Mouse (Mus musculus): ENCODE results near the gene Auts2. TPM values are rescaled to one million over a fixed set of nuclear protein-coding genes. Genes with fewer than 3 reads are reported as not detected.

Gene Auts2
- polyA plus RNA-seq, 1 experiment, result 10.4 TPM

- TF ChIP-seq POLR2A (IDR thresholded peaks at IDR 0.05; ENCODE audit: low read depth, low read length) (no peak), CTCF (IDR thresholded peaks at IDR 0.05; ENCODE audit: extremely low read depth, insufficient read length, insufficient replicate concordance, low read depth, low read length) (no peak)
- Histone ChIP-seq H3K36me3 (ENCODE audit: control insufficient read depth, insufficient read depth, low read length) (no peaks in the 10 kb centered on the region), H3K27me3 (ENCODE audit: control insufficient read depth, insufficient read depth, low read length) (no peaks in the 10 kb centered on the region), H3K4me3 (ENCODE audit: low read depth, low read length) (no peak overlapping the region), H3K4me1 (ENCODE audit: control insufficient read depth, insufficient read depth, insufficient read length, low read length) (peaks cover 13% of the 10 kb centered on the region), H3K27ac (ENCODE audit: insufficient read depth, low read depth, low read length) (no peak overlapping the region)
- WGBS, result 72% methylated on average over 2 of the region's 2 CpGs
Measured at GRCm38 (mm10) chr5:131530828-131531227, 1012.3 kb downstream of the Auts2 start.

DNA sequence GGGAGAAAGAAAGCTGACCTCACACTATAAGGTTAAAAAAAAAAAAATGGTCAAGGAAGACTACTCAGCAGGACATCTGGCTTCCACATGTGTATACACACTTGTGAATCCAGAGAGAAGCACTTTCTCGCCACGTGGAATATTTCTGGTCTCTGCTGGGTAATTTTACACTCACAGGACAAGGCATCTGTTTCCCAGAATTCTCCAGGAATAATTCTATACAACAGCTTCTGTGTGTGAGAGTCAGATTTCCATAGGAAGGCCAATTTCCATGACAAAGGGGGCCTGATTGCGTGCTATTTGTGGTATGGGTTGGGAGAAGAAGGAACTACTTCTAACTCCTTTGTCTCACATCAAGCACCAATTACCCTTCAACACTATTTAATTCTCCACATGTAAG lies 1016.5 kb downstream of the Auts2 start:
- Histone ChIP-seq H3K4me1 (ENCODE audit: control insufficient read depth, insufficient read depth, insufficient read length, low read length) (peaks cover 14% of the 10 kb centered on the region), H3K27ac (ENCODE audit: insufficient read depth, low read depth, low read length) (no peak overlapping the region), H3K4me3 (ENCODE audit: low read depth, low read length) (no peak overlapping the region), H3K36me3 (ENCODE audit: control insufficient read depth, insufficient read depth, low read length) (no peaks in the 10 kb centered on the region), H3K27me3 (ENCODE audit: control insufficient read depth, insufficient read depth, low read length) (no peaks in the 10 kb centered on the region)
- TF ChIP-seq CTCF (IDR thresholded peaks at IDR 0.05; ENCODE audit: extremely low read depth, insufficient read length, insufficient replicate concordance, low read depth, low read length), result no peak
- no peak for TF ChIP-seq POLR2A (IDR thresholded peaks at IDR 0.05; ENCODE audit: low read depth, low read length)
- 83% methylated on average over 3 of the region's 3 CpGs for WGBS

DNA sequence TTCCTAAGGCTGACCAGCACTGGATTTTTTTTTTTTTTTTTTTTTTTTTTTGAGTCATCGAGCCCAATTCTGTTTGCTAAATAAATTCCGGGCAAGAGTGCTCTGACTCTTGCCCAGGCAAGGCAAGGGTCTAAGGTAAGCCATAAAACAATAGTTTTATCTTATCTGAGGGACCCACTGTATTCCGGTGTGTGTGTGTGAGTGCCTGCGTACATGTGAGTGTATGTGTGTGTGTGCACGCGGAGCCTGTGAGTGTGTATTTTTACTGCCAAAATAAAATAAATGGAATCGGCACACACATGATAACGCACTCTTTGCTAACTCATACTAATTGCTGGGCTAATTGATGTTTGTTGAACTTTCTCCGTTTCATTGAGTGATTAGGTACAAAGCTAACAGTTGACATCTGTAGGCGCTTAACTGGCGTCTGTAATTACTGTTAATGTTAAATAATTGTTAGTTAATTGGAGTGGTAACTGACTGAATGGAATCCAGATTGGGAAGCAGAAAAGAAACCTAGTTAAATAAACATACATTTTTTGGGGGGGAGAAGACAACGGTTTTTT lies 1018.2 kb downstream of the Auts2 start:
- TF ChIP-seq CTCF (IDR thresholded peaks at IDR 0.05; ENCODE audit: extremely low read depth, insufficient read length, insufficient replicate concordance, low read depth, low read length), result no peak
- TF ChIP-seq POLR2A (IDR thresholded peaks at IDR 0.05; ENCODE audit: low read depth, low read length), result no peak
- 29% methylated on average over 12 of the region's 12 CpGs for WGBS
- H3K36me3 ChIP-seq (ENCODE audit: control insufficient read depth, insufficient read depth, low read length), result no peaks in the 10 kb centered on the region
- H3K27ac ChIP-seq (ENCODE audit: insufficient read depth, low read depth, low read length), result no peak overlapping the region
- H3K4me1 ChIP-seq (ENCODE audit: control insufficient read depth, insufficient read depth, insufficient read length, low read length), result peaks cover 9% of the 10 kb centered on the region
- H3K4me3 ChIP-seq (ENCODE audit: low read depth, low read length), result no peak overlapping the region
- H3K27me3 ChIP-seq (ENCODE audit: control insufficient read depth, insufficient read depth, low read length), result no peaks in the 10 kb centered on the region

DNA sequence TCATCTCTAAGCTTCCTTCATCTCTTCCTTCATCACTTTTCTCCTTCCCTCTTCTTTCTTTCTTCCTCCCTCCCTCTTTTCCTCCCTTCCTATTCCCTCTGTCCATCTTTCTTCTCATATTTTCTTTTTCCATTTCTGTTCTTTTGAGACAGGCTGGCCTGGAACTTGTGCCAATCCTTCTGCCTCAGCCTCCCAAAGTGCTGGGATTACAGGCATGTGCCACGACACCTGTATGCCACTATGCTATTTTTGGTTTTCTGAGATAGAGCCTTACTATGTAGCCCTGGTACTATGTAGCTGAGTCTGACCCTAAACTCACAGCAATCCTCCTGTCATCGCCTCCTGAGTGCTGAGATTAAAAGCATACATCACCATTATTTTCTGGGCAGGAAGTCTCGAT lies 1023.6 kb downstream of the Auts2 start:
- TF ChIP-seq CTCF (IDR thresholded peaks at IDR 0.05; ENCODE audit: extremely low read depth, insufficient read length, insufficient replicate concordance, low read depth, low read length) (no peak), POLR2A (IDR thresholded peaks at IDR 0.05; ENCODE audit: low read depth, low read length) (no peak)
- H3K36me3 ChIP-seq (ENCODE audit: control insufficient read depth, insufficient read depth, low read length), result no peaks in the 10 kb centered on the region; the same call in 1 of the 2 replicates
- 94% methylated on average over 3 of the region's 3 CpGs for WGBS
- H3K4me1 ChIP-seq (ENCODE audit: control insufficient read depth, insufficient read depth, insufficient read length, low read length), result no peaks in the 10 kb centered on the region
- H3K27ac ChIP-seq (ENCODE audit: insufficient read depth, low read depth, low read length), result no peak overlapping the region
- no peak overlapping the region for H3K4me3 ChIP-seq (ENCODE audit: low read depth, low read length)
- no peaks in the 10 kb centered on the region for H3K27me3 ChIP-seq (ENCODE audit: control insufficient read depth, insufficient read depth, low read length)

DNA sequence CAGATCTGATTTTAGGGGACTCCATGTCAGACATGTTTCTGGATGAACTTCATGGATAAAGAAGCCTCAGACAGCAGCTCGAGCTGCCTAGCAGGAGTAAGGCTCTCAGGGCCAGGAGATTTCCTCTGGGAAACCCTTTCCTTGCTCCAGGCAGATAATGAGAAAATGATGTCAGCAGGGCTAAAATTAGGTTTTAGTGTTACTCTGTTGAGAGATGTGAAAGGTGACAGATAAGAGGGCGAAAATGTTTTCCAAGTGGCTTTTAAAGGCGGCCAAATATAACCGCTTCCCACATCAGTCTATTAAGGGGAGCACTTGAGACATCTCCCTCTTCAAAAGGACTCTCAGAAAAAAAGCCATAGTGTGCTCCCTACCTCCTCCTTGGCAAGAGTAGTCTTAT lies 1025.5 kb downstream of the Auts2 start:
- Histone ChIP-seq H3K4me3 (ENCODE audit: low read depth, low read length) (no peak overlapping the region), H3K27ac (ENCODE audit: insufficient read depth, low read depth, low read length) (no peak overlapping the region), H3K27me3 (ENCODE audit: control insufficient read depth, insufficient read depth, low read length) (no peaks in the 10 kb centered on the region), H3K36me3 (ENCODE audit: control insufficient read depth, insufficient read depth, low read length) (no peaks in the 10 kb centered on the region; the same call in 1 of the 2 replicates), H3K4me1 (ENCODE audit: control insufficient read depth, insufficient read depth, insufficient read length, low read length) (no peaks in the 10 kb centered on the region)
- 72% methylated on average over 4 of the region's 4 CpGs for WGBS
- no peak for TF ChIP-seq CTCF (IDR thresholded peaks at IDR 0.05; ENCODE audit: extremely low read depth, insufficient read length, insufficient replicate concordance, low read depth, low read length)

GRCm38 (mm10) chr5:131515707-131516407 lies 1027.3 kb downstream of the Auts2 start:
- TF ChIP-seq POLR2A (IDR thresholded peaks at IDR 0.05; ENCODE audit: low read depth, low read length) (no peak), CTCF (IDR thresholded peaks at IDR 0.05; ENCODE audit: extremely low read depth, insufficient read length, insufficient replicate concordance, low read depth, low read length) (no peak)
- no peak overlapping the region for H3K27ac ChIP-seq (ENCODE audit: insufficient read depth, low read depth, low read length)
- H3K27me3 ChIP-seq (ENCODE audit: control insufficient read depth, insufficient read depth, low read length), result no peaks in the 10 kb centered on the region
- H3K4me1 ChIP-seq (ENCODE audit: control insufficient read depth, insufficient read depth, insufficient read length, low read length), result no peaks in the 10 kb centered on the region
- H3K36me3 ChIP-seq (ENCODE audit: control insufficient read depth, insufficient read depth, low read length), result no peaks in the 10 kb centered on the region; the same call in 1 of the 2 replicates
- 27% methylated on average over 14 of the region's 14 CpGs for WGBS
- no peak overlapping the region for H3K4me3 ChIP-seq (ENCODE audit: low read depth, low read length)

GRCm38 (mm10) chr5:131513753-131514152 lies 1029.4 kb downstream of the Auts2 start:
- H3K4me3 ChIP-seq (ENCODE audit: low read depth, low read length), result no peak overlapping the region
- H3K27me3 ChIP-seq (ENCODE audit: control insufficient read depth, insufficient read depth, low read length), result no peaks in the 10 kb centered on the region
- no peak overlapping the region for H3K27ac ChIP-seq (ENCODE audit: insufficient read depth, low read depth, low read length)
- 61% methylated on average over 3 of the region's 3 CpGs for WGBS
- no peaks in the 10 kb centered on the region; the same call in 1 of the 2 replicates for H3K36me3 ChIP-seq (ENCODE audit: control insufficient read depth, insufficient read depth, low read length)
- peaks cover 2% of the 10 kb centered on the region; the same call in 1 of the 2 replicates for H3K4me1 ChIP-seq (ENCODE audit: control insufficient read depth, insufficient read depth, insufficient read length, low read length)
- TF ChIP-seq CTCF (IDR thresholded peaks at IDR 0.05; ENCODE audit: extremely low read depth, insufficient read length, insufficient replicate concordance, low read depth, low read length), result no peak
- TF ChIP-seq POLR2A (IDR thresholded peaks at IDR 0.05; ENCODE audit: low read depth, low read length), result no peak

Measured in small intestine, adult 2 months (tissue).